Mouse (Mus musculus) E14TG2a.4 (cell line): ENCODE data around the gene Akap13.

ENCODE experiments used
- CTCF ChIP-seq: conservative IDR thresholded peaks from 2 replicates; pipeline ENCODE4 v1.5.1; 2014; ENCODE audit warnings: low read length
- POU5F1 ChIP-seq: IDR thresholded peaks from 2 replicates; pipeline ENCODE4 v1.6.1; 2014; ENCODE audit warnings: low read length, borderline replicate concordance

DNA sequence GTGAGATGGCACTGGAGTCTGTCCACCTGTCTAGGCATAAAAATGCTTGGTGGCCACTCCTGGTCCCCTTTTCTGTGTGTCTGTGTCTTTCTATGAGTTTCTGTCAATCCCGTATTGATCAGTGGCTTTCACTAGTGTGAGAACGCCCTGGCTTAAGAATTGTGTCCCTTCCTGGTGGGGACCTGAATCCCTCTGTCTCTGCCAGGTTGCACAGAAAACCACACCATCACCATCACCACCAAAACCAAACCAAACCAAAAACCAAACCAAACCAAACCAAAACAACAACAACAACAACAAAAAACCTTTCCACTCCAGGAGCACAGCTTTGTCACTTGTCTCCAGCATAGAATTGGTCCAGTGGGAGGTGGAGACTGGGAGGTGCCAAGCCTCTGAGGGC is 337.8 kb downstream of the Akap13 start:
- TF ChIP-seq CTCF (no peak), POU5F1 (no peak)
